Mouse (Mus musculus): Measurements from ENCODE around the gene Enpp3. TPM values are rescaled to one million over a fixed set of nuclear protein-coding genes. Genes with fewer than 3 reads are reported as not detected.
A peak's percentile ranks its signal among the peaks of the same experiment; 100 is the strongest.

Enpp3 gene
- polyA plus RNA-seq, 1 experiment from 2014 or later: 2.2 TPM

GRCm38 (mm10) chr10:24825456-24826081, 17.1 kb downstream of the Enpp3 start:
- no peak overlapping the region for H3K4me3 ChIP-seq (ENCODE audit: low read length)
- 79% methylated on average over 7 of the region's 7 CpGs for WGBS

GRCm38 (mm10) chr10:24824621-24825020, 18.0 kb downstream of the Enpp3 start:
- H3K27ac ChIP-seq (ENCODE audit: low read length): no peak overlapping the region
- no peak overlapping the region for H3K4me2 ChIP-seq (ENCODE audit: low read depth, low read length)
- no peaks in the 10 kb centered on the region for H3K36me3 ChIP-seq (ENCODE audit: control insufficient read depth, insufficient read depth, low read length)
- ATAC-seq (ENCODE audit: low read depth): no peak
- peaks cover 4% of the 10 kb centered on the region for H3K4me1 ChIP-seq (replicated peaks; ENCODE audit: control insufficient read depth, insufficient read depth, low read length)
- H3K9ac ChIP-seq (ENCODE audit: low read length): no peak overlapping the region
- H3K4me3 ChIP-seq (ENCODE audit: low read length): no peak overlapping the region
- WGBS: 81% methylated on average over 8 of the region's 8 CpGs
- no peaks in the 10 kb centered on the region for H3K9me3 ChIP-seq (ENCODE audit: control insufficient read depth, low read length)
- H3K27me3 ChIP-seq (ENCODE audit: control insufficient read depth, insufficient read depth, low read depth, low read length): no peaks in the 10 kb centered on the region

More at GRCm38 (mm10) chr10:24825456-24826081, 17.1 kb downstream of the Enpp3 start:
- no peak for ATAC-seq (ENCODE audit: low read depth)
- Histone ChIP-seq H3K27me3 (ENCODE audit: control insufficient read depth, insufficient read depth, low read depth, low read length) (no peaks in the 10 kb centered on the region), H3K4me1 (replicated peaks; ENCODE audit: control insufficient read depth, insufficient read depth, low read length) (peaks cover 4% of the 10 kb centered on the region), H3K27ac (ENCODE audit: low read length) (no peak overlapping the region), H3K36me3 (ENCODE audit: control insufficient read depth, insufficient read depth, low read length) (no peaks in the 10 kb centered on the region), H3K4me2 (ENCODE audit: low read depth, low read length) (no peak overlapping the region), H3K9me3 (ENCODE audit: control insufficient read depth, low read length) (no peaks in the 10 kb centered on the region), H3K9ac (ENCODE audit: low read length) (no peak overlapping the region)

- Histone ChIP-seq H3K27ac (ENCODE audit: low read length) (no peak overlapping the region), H3K27me3 (ENCODE audit: control insufficient read depth, insufficient read depth, low read depth, low read length) (no peaks in the 10 kb centered on the region), H3K4me1 (replicated peaks; ENCODE audit: control insufficient read depth, insufficient read depth, low read length) (peaks cover 4% of the 10 kb centered on the region), H3K9ac (ENCODE audit: low read length) (no peak overlapping the region), H3K9me3 (ENCODE audit: control insufficient read depth, low read length) (no peaks in the 10 kb centered on the region), H3K4me2 (ENCODE audit: low read depth, low read length) (peak overlapping the region; percentile 32; the same call in 1 of the 2 replicates), H3K36me3 (ENCODE audit: control insufficient read depth, insufficient read depth, low read length) (no peaks in the 10 kb centered on the region), H3K4me3 (ENCODE audit: low read length) (no peak overlapping the region)
- WGBS: 60% methylated on average over 16 of the region's 16 CpGs
- peak; percentile 41; the same call in 1 of the 2 replicates for ATAC-seq (ENCODE audit: low read depth)
Observed at GRCm38 (mm10) chr10:24823697-24824535, 18.7 kb downstream of the Enpp3 start.

- ATAC-seq (ENCODE audit: low read depth): no peak
- H3K4me1 ChIP-seq (replicated peaks; ENCODE audit: control insufficient read depth, insufficient read depth, low read length): peaks cover 4% of the 10 kb centered on the region
- H3K4me2 ChIP-seq (ENCODE audit: low read depth, low read length): peak overlapping the region; percentile 32; the same call in 1 of the 2 replicates
- H3K4me3 ChIP-seq (ENCODE audit: low read length): no peak overlapping the region
- H3K27me3 ChIP-seq (ENCODE audit: control insufficient read depth, insufficient read depth, low read depth, low read length): no peaks in the 10 kb centered on the region
- H3K9ac ChIP-seq (ENCODE audit: low read length): no peak overlapping the region
- WGBS: 17% methylated on average over 1 of the region's 1 CpGs
- H3K36me3 ChIP-seq (ENCODE audit: control insufficient read depth, insufficient read depth, low read length): no peaks in the 10 kb centered on the region
- no peak overlapping the region for H3K27ac ChIP-seq (ENCODE audit: low read length)
- no peaks in the 10 kb centered on the region for H3K9me3 ChIP-seq (ENCODE audit: control insufficient read depth, low read length)
Observed at GRCm38 (mm10) chr10:24823265-24823664, 19.4 kb downstream of the Enpp3 start.

- Histone ChIP-seq H3K27me3 (ENCODE audit: control insufficient read depth, insufficient read depth, low read depth, low read length) (no peaks in the 10 kb centered on the region), H3K9me3 (ENCODE audit: control insufficient read depth, low read length) (no peaks in the 10 kb centered on the region), H3K4me3 (ENCODE audit: low read length) (no peak overlapping the region), H3K4me1 (replicated peaks; ENCODE audit: control insufficient read depth, insufficient read depth, low read length) (peaks cover 4% of the 10 kb centered on the region), H3K4me2 (ENCODE audit: low read depth, low read length) (no peak overlapping the region), H3K9ac (ENCODE audit: low read length) (no peak overlapping the region), H3K36me3 (ENCODE audit: control insufficient read depth, insufficient read depth, low read length) (no peaks in the 10 kb centered on the region), H3K27ac (ENCODE audit: low read length) (no peak overlapping the region)
- no peak for ATAC-seq (ENCODE audit: low read depth)
- WGBS: 56% methylated on average over 1 of the region's 1 CpGs
Observed at GRCm38 (mm10) chr10:24822842-24823241, 19.8 kb downstream of the Enpp3 start.

GRCm38 (mm10) chr10:24821990-24822676, 20.5 kb downstream of the Enpp3 start:
- no peak overlapping the region for H3K27ac ChIP-seq (ENCODE audit: low read length)
- H3K4me3 ChIP-seq (ENCODE audit: low read length): no peak overlapping the region
- no peaks in the 10 kb centered on the region for H3K36me3 ChIP-seq (ENCODE audit: control insufficient read depth, insufficient read depth, low read length)
- H3K4me2 ChIP-seq (ENCODE audit: low read depth, low read length): no peak overlapping the region
- WGBS: 58% methylated on average over 4 of the region's 4 CpGs
- peaks cover 4% of the 10 kb centered on the region for H3K4me1 ChIP-seq (replicated peaks; ENCODE audit: control insufficient read depth, insufficient read depth, low read length)
- no peaks in the 10 kb centered on the region for H3K27me3 ChIP-seq (ENCODE audit: control insufficient read depth, insufficient read depth, low read depth, low read length)
- no peak overlapping the region for H3K9ac ChIP-seq (ENCODE audit: low read length)
- no peak for ATAC-seq (ENCODE audit: low read depth)
- H3K9me3 ChIP-seq (ENCODE audit: control insufficient read depth, low read length): no peaks in the 10 kb centered on the region

GRCm38 (mm10) chr10:24819526-24819925, 23.1 kb downstream of the Enpp3 start:
- H3K27ac ChIP-seq (ENCODE audit: low read length): no peak overlapping the region
- H3K9me3 ChIP-seq (ENCODE audit: control insufficient read depth, low read length): no peaks in the 10 kb centered on the region
- no peak overlapping the region for H3K4me3 ChIP-seq (ENCODE audit: low read length)
- H3K27me3 ChIP-seq (ENCODE audit: control insufficient read depth, insufficient read depth, low read depth, low read length): no peaks in the 10 kb centered on the region
- H3K9ac ChIP-seq (ENCODE audit: low read length): no peak overlapping the region
- no peak overlapping the region for H3K4me2 ChIP-seq (ENCODE audit: low read depth, low read length)
- WGBS: 75% methylated on average over 3 of the region's 3 CpGs
- no peak for ATAC-seq (ENCODE audit: low read depth)
- no peaks in the 10 kb centered on the region for H3K36me3 ChIP-seq (ENCODE audit: control insufficient read depth, insufficient read depth, low read length)
- peaks cover 4% of the 10 kb centered on the region for H3K4me1 ChIP-seq (replicated peaks; ENCODE audit: control insufficient read depth, insufficient read depth, low read length)

GRCm38 (mm10) chr10:24810639-24811038, 32.0 kb downstream of the Enpp3 start:
- H3K27ac ChIP-seq (ENCODE audit: low read length): no peak overlapping the region
- H3K4me2 ChIP-seq (ENCODE audit: low read depth, low read length): no peak overlapping the region
- no peak overlapping the region for H3K9ac ChIP-seq (ENCODE audit: low read length)
- no peaks in the 10 kb centered on the region for H3K4me1 ChIP-seq (replicated peaks; ENCODE audit: control insufficient read depth, insufficient read depth, low read length)
- WGBS: 37% methylated on average over 10 of the region's 10 CpGs
- no peaks in the 10 kb centered on the region for H3K27me3 ChIP-seq (ENCODE audit: control insufficient read depth, insufficient read depth, low read depth, low read length)
- no peaks in the 10 kb centered on the region for H3K36me3 ChIP-seq (ENCODE audit: control insufficient read depth, insufficient read depth, low read length)
- no peak overlapping the region for H3K4me3 ChIP-seq (ENCODE audit: low read length)
- no peaks in the 10 kb centered on the region for H3K9me3 ChIP-seq (ENCODE audit: control insufficient read depth, low read length)
- no peak for ATAC-seq (ENCODE audit: low read depth)

- no peak overlapping the region for H3K4me3 ChIP-seq (ENCODE audit: low read length)
- no peaks in the 10 kb centered on the region for H3K4me1 ChIP-seq (replicated peaks; ENCODE audit: control insufficient read depth, insufficient read depth, low read length)
- no peak overlapping the region for H3K4me2 ChIP-seq (ENCODE audit: low read depth, low read length)
- no peaks in the 10 kb centered on the region for H3K27me3 ChIP-seq (ENCODE audit: control insufficient read depth, insufficient read depth, low read depth, low read length)
- no peak overlapping the region for H3K9ac ChIP-seq (ENCODE audit: low read length)
- H3K27ac ChIP-seq (ENCODE audit: low read length): no peak overlapping the region
- WGBS: 88% methylated on average over 5 of the region's 5 CpGs
- H3K9me3 ChIP-seq (ENCODE audit: control insufficient read depth, low read length): no peaks in the 10 kb centered on the region
- no peak for ATAC-seq (ENCODE audit: low read depth)
- no peaks in the 10 kb centered on the region for H3K36me3 ChIP-seq (ENCODE audit: control insufficient read depth, insufficient read depth, low read length)
Observed at GRCm38 (mm10) chr10:24806756-24807155, 35.9 kb downstream of the Enpp3 start.

All from lung, embryonic 16.5 days (tissue).